Mouse (Mus musculus) ES-E14 (cell line): Measurements from ENCODE around the gene Padi3. TPM values are rescaled to one million over a fixed set of nuclear protein-coding genes. Genes with fewer than 3 reads are reported as not detected.
A peak's percentile ranks its signal among the peaks of the same experiment; 100 is the strongest.

ENCODE experiments used
- DNase-seq: peaks from one replicate; pipeline ENCODE4 v3.0.0-alpha.2; 2013; ENCODE audit warnings: low read depth, low spot score
- H3K27ac ChIP-seq: 2 replicates; pipeline ENCODE4 v1.5.1; 2012; ENCODE audit warnings: low read depth, mild to moderate bottlenecking, low read length, moderate library complexity, mixed read lengths; ENCODE audit not compliant: poor library complexity, insufficient read depth, severe bottlenecking
- H3K36me3 ChIP-seq: 2 replicates; pipeline ENCODE4 v1.6.1; 2012; ENCODE audit warnings: mild to moderate bottlenecking, low read length, moderate library complexity, mixed read lengths; ENCODE audit not compliant: control insufficient read depth, poor library complexity, insufficient read depth, severe bottlenecking
- H3K4me1 ChIP-seq, 2 experiments: fragments of 150-350 bp in 1 of 2; sonication (generic) in 1 of 2; 2 replicates each; pipeline ENCODE4 v1.6.1; 2012; ENCODE audit warnings: low read length in 2 of 2, mild to moderate bottlenecking in 1 of 2, mixed read lengths in 1 of 2; ENCODE audit not compliant: control insufficient read depth in 2 of 2, insufficient read depth in 2 of 2, poor library complexity in 1 of 2
- H3K4me3 ChIP-seq, 2 experiments: fragments of 150-350 bp in 1 of 2; sonication (generic) in 1 of 2; 2 replicates each; pipeline ENCODE4 v1.5.1; 2012; ENCODE audit warnings: low read length in 2 of 2, low read depth in 1 of 2, mild to moderate bottlenecking in 1 of 2, mixed read lengths in 1 of 2; ENCODE audit not compliant: insufficient read depth in 1 of 2, poor library complexity in 1 of 2, severe bottlenecking in 1 of 2
- H3K9ac ChIP-seq: 2 replicates; pipeline ENCODE4 v1.6.1; 2012; ENCODE audit warnings: low read depth, mild to moderate bottlenecking, low read length, mixed read lengths; ENCODE audit not compliant: poor library complexity, insufficient read depth, severe bottlenecking
- H3K9me3 ChIP-seq: fragments of 150-350 bp; sonication (generic); 2 replicates; pipeline ENCODE4 v1.6.1; 2012; ENCODE audit warnings: low read depth, mild to moderate bottlenecking, low read length; ENCODE audit not compliant: control insufficient read depth, insufficient read depth
- CHD2 ChIP-seq: IDR thresholded peaks from 2 replicates; pipeline ENCODE4 v1.6.1; 2014; ENCODE audit warnings: mild to moderate bottlenecking, low read depth, low read length, inconsistent platforms
- HCFC1 ChIP-seq: IDR thresholded peaks from 2 replicates; pipeline ENCODE4 v1.6.1; 2012; ENCODE audit warnings: low read length, inconsistent platforms, borderline replicate concordance; ENCODE audit not compliant: insufficient read depth
- MAFK ChIP-seq: IDR thresholded peaks from 2 replicates; pipeline ENCODE4 v1.6.1; 2014; ENCODE audit warnings: mild to moderate bottlenecking, low read depth, low read length, inconsistent platforms; ENCODE audit not compliant: insufficient read depth
- ZC3H11A ChIP-seq: IDR thresholded peaks from 2 replicates; pipeline ENCODE4 v1.6.1; 2012; ENCODE audit warnings: low read depth, mild to moderate bottlenecking, inconsistent platforms, low read length, borderline replicate concordance
- ZNF384 ChIP-seq: IDR thresholded peaks from 2 replicates; pipeline ENCODE4 v1.6.1; 2012; ENCODE audit warnings: low read depth, low read length, inconsistent platforms
- in situ Hi-C, 2 experiments: fragments of 600-800 bp; cut with MboI; formaldehyde crosslinking; loops; one replicate each; pipeline ENCODE4 v1.15.1; 2025; ENCODE audit warnings: low sequenced_read_pairs in 2 of 2, inconsistent platforms in 1 of 2; ENCODE audit not compliant: unreplicated experiment in 2 of 2
- total RNA-seq: library from RNA; depleted of rRNA; stranded (reverse); fragments of 300-350 nt; gene quantifications from 2 replicates; pipeline ENCODE4 v1.2.3, GENCODE M21; 2012

The Padi3 gene
- total RNA-seq, 1 experiment, result 1.2 TPM

GRCm38 (mm10) chr4:140825942-140826341 is 15.5 kb upstream of the Padi3 start:
- TF ChIP-seq CHD2 (no peak), MAFK (no peak), ZNF384 (no peak), ZC3H11A (no peak), HCFC1 (no peak)
- Histone ChIP-seq H3K9me3 (peaks cover 3% of the 10 kb centered on the region; the same call in 1 of the 2 replicates), H3K4me3 (no peak overlapping the region), H3K27ac (no peak overlapping the region), H3K36me3 (no peaks in the 10 kb centered on the region), H3K9ac (no peak overlapping the region), H3K4me1 (no peaks in the 10 kb centered on the region)
- in situ Hi-C loops, result no loop called here
- no peak for DNase-seq

- no peaks in the 10 kb centered on the region for H3K36me3 ChIP-seq
- H3K9ac ChIP-seq, result no peak overlapping the region
- peaks cover 3% of the 10 kb centered on the region; the same call in 1 of the 2 replicates for H3K9me3 ChIP-seq
- H3K4me1 ChIP-seq, result 0 out of 4 replicates have a peak, but pooled peaks cover 0 to under 1% of the 10 kb centered on the region in 2 experiments
- TF ChIP-seq ZNF384 (no peak), ZC3H11A (no peak), CHD2 (no peak), MAFK (no peak), HCFC1 (no peak)
- H3K4me3 ChIP-seq, result no peak overlapping the region
- H3K27ac ChIP-seq, result no peak overlapping the region
- no peak for DNase-seq
- in situ Hi-C loops, result no loop called here
Measured at GRCm38 (mm10) chr4:140821988-140822387, 11.5 kb upstream of the Padi3 start.

GRCm38 (mm10) chr4:140817413-140817812 is 7.0 kb upstream of the Padi3 start:
- no peak for DNase-seq
- Histone ChIP-seq H3K9ac (no peak overlapping the region), H3K36me3 (no peaks in the 10 kb centered on the region), H3K4me3 (no peak overlapping the region), H3K27ac (no peak overlapping the region), H3K4me1 (peaks cover 0 to 18% of the 10 kb centered on the region in 2 experiments; a peak in 1 of 4 replicates), H3K9me3 (no peaks in the 10 kb centered on the region)
- no peak for TF ChIP-seq CHD2
- no peak for TF ChIP-seq ZC3H11A
- no peak for TF ChIP-seq MAFK
- no peak for TF ChIP-seq ZNF384
- no peak for TF ChIP-seq HCFC1
- in situ Hi-C loops, result no loop called here

GRCm38 (mm10) chr4:140815996-140816917 is 5.8 kb upstream of the Padi3 start:
- Histone ChIP-seq H3K4me1 (peaks cover 0 to 26% of the 10 kb centered on the region in 2 experiments; a peak in 1 of 4 replicates), H3K27ac (no peak overlapping the region), H3K36me3 (no peaks in the 10 kb centered on the region), H3K9me3 (no peaks in the 10 kb centered on the region), H3K9ac (no peak overlapping the region), H3K4me3 (peak overlapping the region in 1 of 2 experiments; percentile 20; a peak in 1 of 4 replicates)
- TF ChIP-seq CHD2 (no peak), ZC3H11A (no peak), MAFK (no peak), HCFC1 (no peak), ZNF384 (no peak)
- in situ Hi-C loops, result no loop called here
- DNase-seq, result no peak
